Mouse (Mus musculus) right cerebral cortex, postnatal 10 days (tissue): ENCODE results near the gene Hist1h3h.
"Not testable (repeated sequence)": the region's sequence is repeated elsewhere in the genome, so short reads cannot be mapped to it uniquely, and the experiment has no call there.

Experiments
- DNase-seq, 2 experiments: peaks; one replicate each; pipeline ENCODE4 v3.0.0; 2021; ENCODE audit warnings: low spot score in 2 of 2

Gene Hist1h3h

DNA sequence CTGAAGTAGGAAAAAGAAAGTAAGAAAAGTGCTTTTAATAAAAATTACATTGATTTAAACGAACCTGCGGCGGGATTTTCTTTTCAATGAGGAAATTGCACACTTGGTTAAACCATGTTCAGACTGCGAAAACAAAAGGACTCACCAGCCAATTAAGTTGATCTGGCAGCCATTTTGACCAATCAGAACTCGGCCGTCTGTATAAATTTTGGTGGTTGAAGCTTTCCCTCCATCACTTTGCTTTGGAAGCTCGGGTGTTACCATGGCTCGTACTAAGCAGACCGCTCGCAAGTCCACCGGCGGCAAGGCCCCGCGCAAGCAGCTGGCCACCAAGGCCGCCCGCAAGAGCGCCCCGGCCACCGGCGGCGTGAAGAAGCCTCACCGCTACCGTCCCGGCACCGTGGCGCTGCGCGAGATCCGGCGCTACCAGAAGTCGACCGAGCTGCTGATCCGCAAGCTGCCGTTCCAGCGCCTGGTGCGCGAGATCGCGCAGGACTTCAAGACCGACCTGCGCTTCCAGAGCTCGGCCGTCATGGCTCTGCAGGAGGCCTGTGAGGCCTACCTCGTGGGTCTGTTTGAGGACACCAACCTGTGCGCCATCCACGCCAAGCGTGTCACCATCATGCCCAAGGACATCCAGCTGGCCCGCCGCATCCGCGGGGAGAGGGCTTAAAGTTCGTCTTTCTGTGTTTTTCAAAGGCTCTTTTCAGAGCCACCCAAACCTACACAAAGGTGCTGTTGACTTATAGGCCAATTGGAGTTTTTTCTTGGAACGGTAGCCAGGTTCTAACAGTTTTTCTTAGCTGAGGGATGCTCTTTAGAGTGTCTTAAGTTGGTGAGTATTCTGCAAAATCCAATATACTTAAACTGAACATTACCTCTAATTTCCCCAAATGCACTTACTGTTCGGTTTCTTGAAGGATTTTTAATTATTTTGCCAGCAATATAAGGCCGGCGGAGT lies at the start of gene Hist1h3h:
Gene Hist1h3h (plus strand): TSS at position 263 of the 961 bp plus-strand sequence.
- DNase-seq: peak; percentile 92 to 95

DNA sequence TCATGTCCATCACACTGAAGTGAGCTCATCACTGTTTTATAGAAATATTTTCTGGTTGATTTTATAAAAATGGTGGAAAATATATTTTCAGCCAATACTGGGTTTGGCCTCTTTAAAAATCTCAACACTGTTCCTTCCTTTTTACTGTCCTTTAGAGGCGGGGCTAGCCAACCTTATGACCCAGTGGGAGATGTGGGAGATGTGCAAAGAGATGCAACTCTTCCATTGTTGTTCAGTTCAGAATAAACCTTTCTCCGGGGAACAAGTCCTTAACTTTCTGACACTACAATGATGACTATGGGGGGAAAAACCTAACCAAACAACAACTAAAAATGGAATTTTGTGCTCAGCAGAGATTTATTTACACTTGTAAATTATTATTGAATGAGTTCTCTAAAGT lies 40.2 kb upstream of the Hist1h3h start, which contains the start of gene Olfr1360:
Gene Olfr1360 (minus strand): TSS at position 101 of the 400 bp plus-strand sequence.
- DNase-seq: no peak

DNA sequence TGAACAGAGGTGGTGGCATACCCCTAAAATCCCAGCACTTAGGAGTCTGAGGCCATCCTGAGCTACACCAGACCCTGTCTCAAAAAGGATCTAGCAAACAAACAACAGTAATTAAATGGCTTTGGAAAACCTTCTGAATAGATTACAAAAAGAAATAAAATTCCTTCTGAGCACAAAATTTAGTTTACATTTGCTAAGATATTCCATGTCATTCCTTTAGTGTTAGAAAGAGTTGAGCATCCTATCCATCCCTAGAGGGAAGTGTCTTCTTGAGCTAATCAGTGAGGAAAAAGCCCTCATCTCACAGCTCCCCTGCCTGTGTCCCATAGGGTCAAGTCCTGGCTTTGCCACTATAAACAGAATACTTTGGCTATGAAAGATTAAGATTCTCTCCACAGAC lies 19.6 kb upstream of the Hist1h3h start, which contains the start of gene Olfr1359:
Gene Olfr1359 (plus strand): TSS at position 301 of the 400 bp plus-strand sequence.
- DNase-seq: no peak

DNA sequence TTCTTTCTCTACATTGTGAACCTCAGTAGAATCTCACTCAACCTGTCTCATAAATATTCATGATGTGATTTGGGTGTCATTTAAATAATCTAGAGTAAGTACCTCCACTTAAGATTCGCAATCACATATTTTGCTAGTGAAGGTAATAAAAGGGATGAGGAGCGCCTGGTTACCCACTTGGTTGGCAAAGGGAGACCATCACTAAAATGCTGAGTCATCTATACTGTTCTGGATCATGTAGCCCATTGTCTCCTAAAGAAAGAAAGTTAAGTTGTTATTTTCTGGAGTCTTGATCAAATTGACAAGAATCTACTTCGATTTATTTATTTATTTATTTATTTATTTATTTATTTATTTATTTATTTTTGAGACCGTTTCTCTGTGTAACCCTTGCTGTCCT lies 10.8 kb upstream of the Hist1h3h start:
- no peak for DNase-seq

DNA sequence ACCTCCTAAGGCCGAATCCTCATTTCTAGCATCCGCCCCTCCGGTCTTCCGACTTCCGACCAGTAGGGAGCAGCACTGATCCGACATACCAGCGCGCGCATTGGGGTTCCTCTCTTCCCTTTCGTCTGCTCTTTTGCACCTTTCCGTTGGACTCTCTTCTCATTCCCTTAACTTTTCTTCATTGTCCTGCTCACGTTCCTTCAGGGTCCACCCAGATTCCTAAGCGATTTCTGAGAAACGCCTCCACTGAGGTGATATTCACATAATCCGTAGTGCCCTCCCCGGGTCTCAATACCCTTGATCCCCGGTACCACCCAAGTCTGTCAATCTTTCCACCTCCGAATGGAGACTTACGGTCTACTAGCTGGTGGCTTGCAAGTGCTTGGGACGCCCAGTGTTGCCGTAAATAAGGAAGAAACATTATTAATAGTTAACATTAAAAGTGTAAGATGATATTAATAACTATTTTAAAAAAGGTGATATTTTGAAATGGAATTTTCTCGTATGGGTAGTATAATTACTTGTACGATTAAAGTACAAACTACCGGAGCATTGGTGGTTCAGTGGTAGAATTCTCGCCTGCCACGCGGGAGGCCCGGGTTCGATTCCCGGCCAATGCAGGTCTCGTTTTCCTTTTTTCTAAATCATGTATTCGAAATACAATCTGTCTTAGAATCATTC lies 7.3 kb upstream of the Hist1h3h start:
- peak; percentile 90 to 94 for DNase-seq

DNA sequence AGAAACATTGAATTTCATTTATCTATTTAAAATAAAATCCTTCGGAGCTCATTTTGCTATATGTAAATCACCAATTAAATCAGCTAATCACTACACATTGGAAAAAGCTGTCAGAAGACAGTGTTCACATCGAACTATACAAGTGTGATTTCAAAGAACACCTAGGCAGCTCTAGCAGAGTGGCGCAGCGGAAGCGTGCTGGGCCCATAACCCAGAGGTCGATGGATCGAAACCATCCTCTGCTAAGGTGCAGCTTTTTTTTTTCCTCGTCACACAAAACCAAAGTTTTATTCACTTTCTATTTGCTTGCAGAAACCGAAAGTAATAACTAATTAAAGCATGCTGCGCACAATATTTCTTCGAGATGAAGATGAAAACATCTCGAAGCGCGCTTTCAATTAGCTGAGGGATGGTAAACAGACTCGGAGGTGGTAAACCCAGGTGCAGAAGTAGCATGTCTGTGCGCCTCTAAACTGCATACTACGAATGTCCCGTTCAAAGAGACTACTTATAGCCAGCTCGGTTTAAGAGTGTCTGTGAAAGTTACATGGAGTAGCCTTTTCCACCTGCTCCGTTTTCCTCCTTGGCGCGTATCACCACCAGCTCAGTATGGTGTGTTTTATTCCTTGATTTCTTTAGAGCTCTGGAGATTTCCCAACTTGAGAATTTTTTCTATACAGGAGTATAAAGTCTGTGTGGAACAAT lies 6.5 kb upstream of the Hist1h3h start:
- DNase-seq: peak; percentile 78 to 81

DNA sequence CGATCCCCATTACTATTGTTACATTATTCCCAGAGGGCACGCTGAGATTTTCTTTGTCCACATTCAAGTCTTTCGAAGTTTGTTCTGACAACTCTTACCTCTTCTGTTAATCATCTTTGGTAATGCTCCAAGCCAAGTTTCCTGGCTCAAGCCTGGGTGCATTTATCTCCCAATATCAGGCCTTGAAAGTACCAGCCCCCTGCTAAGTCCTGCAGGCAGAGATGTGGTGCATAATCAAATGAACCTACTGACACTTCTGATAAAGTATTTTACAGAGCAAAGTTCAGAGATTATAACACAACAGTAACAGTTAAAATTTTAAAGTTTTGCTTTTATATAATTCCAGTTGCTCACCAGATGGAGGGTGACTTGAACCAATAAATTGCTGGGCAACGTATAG lies 5.8 kb upstream of the Hist1h3h start:
- no peak for DNase-seq

DNA sequence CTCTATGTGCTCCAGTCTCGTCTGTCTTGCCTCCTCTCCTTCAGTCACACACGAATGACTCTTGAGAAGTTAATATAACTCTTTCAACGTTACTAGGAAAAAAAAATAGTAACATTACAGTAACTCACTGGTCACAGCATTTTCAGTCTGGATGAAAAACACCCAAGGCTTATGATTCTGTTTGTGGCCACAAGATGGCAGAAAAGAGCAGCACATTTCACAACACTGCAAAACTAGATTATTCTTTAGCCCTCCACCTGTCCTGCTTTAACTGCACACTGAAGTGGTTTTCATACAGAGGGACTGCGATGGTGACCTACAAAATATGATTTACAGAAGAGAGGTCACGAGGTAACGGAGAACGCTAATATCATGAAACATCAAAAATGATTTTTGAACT lies 2.7 kb upstream of the Hist1h3h start:
- DNase-seq: peak; percentile 75 to 76

DNA sequence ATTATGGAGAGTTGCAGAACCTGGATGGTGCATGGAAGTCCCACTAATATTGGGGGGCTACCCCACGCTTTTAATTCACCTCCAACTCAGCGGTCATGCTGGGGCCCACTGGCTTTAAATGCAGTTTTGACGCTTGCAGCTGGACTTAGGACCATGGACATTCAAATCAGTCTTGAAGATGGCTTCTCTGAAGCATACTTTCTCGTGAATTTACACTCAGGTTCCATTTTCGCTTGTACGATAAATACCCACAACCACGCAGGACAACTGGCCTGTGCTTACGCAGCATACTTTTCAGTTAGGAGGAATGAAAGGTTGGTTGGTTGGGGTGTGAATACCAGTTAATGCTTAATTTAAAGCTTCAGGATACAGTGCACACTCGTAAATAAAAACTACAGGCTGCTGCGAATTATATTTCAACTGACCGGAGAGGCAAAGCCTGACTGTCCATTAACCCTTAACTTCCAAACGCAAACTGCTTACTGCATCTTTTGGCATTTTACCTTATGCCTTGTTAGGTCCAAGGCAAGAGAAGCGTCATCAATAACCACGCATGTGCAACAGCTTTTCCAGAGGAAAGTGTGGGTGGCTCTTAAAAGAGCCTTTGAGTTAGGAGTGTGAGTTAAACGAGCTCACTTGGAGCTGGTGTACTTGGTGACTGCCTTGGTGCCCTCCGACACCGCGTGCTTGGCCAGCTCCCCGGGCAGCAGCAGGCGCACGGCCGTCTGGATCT lies 2.2 kb upstream of the Hist1h3h start:
- DNase-seq: peak; percentile 28 to 40

DNA sequence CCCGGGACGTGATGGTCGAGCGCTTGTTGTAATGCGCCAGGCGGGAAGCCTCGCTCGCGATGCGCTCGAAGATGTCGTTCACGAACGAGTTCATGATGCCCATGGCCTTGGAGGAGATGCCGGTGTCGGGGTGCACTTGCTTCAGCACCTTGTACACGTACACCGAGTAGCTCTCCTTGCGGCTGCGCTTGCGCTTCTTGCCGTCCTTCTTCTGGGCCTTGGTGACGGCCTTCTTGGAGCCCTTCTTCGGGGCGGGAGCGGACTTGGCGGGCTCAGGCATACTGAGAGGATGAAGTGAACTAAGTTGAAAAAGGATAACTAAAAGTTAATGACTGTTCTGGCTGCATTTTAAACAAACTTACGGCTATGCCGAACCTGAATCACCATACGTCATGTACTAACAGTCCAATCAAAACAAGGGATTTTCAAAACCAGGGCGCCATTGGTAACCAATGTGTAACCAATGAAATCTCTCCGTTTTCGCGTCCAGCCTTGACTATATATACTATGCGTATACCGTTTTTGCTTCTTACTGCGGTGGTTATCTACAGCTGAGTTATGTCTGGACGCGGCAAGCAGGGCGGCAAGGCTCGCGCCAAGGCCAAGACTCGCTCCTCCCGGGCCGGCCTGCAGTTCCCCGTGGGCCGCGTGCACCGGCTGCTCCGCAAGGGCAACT lies 1.5 kb upstream of the Hist1h3h start, which contains the start of the genes Hist1h2bl and Hist1h2ai:
Gene Hist1h2bl (minus strand): TSS at position 280 of the 676 bp plus-strand sequence.
Gene Hist1h2ai (plus strand): TSS at position 559 of the 676 bp plus-strand sequence.
- peak; percentile 90 to 95 for DNase-seq

DNA sequence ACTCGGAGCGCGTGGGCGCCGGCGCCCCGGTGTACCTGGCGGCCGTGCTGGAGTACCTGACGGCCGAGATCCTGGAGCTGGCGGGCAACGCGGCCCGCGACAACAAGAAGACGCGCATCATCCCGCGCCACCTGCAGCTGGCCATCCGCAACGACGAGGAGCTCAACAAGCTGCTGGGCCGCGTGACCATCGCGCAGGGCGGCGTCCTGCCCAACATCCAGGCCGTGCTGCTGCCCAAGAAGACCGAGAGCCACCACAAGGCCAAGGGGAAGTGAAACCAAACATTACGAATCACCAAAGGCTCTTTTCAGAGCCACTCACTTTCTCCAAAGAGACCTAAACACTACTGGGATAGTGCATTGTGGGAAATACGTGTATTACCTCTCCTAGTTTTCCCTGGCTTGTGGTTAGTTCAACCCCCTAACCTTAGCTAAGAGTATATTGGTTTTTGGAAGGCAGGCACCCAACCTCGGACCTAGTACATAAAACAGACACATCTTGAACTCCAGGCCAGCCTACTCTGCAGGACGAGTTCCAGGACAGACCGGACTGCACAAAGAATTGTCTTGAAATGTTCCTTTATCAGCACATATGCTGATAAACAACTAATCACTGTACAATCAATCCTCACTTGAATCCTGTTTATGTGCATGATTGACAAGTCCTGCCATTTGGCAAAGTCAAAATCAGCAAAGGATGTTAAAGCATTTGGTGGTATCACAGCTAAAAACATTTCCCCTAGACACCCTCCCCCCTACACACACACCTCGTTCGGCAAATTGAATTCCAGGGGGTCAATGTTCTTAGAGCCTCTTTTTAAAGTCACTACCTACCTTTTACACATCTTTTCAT lies 693 bp upstream of the Hist1h3h start:
- DNase-seq: not testable (repeated sequence)

DNA sequence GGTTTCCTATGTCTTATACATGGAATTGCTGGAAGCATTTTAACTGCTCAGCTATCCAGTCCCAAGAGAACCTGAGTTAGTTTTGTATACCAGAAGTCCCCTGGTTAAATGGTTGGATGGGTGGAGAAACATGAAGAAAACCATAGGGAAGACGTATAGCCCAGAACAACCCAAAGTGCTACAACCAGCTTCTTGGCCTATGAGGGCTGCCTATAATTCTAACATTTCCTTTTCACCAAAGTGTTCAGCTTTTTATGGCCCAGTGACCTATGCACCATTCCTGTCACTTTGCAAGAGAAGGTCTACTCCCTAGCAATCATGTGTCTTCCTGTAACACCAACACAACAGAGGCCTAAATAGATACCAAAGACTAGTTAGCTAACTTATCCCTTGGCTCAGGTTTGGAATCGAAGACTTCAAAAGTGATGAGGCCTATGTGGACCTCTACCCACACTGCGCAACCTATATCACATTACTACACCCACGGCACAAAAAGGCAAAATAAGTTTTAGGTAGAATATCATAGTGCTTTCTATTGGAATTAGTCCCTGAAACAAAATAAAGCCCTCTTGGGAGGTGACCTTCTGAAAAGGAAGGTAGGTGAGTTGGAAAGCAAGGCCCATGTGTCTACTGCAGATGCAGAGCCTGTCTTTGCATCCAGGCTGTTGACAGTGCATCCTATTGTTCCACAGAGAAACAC lies 1.1 kb downstream of the Hist1h3h start:
- DNase-seq: no peak

DNA sequence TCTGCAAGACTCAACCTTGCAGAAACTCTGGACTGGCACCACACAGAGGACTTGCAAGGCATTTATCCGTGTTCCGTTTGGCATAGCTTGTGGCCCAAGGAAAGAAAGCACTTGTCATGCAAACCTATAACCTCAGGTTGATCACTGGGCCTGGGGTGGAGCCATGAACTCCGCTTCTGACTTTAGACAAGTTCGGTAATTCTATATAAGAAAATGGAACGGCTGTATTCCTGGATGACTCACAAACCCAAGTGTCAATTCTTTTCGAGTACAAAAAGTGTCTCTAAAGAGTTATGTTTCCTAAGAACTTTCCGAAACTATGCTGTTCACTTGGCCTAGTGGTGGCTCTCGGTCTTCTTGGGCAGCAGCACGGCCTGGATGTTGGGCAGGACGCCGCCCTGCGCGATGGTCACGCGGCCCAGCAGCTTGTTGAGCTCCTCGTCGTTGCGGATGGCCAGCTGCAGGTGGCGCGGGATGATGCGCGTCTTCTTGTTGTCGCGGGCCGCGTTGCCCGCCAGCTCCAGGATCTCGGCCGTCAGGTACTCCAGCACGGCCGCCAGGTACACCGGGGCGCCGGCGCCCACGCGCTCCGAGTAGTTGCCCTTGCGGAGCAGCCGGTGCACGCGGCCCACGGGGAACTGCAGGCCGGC lies 3.8 kb downstream of the Hist1h3h start:
- not testable (repeated sequence) for DNase-seq

DNA sequence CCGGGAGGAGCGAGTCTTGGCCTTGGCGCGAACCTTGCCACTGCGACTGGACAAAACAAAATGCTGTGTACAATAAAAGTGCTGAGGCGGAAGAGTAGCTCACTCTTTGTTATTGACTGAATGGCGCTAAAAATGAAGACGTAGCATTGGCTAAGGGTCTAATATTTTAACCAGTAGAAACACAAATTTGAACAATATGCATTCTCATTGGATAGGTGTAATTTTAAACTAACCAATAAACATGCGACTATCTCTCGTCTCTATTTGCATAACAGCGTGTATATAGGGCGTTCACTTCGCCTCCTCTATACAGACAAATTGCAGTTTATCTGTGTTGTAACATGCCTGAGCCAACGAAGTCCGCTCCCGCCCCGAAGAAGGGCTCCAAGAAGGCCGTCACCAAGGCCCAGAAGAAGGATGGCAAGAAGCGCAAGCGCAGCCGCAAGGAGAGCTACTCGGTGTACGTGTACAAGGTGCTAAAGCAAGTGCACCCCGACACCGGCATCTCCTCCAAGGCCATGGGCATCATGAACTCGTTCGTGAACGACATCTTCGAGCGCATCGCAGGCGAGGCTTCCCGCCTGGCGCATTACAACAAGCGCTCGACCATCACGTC lies 4.4 kb downstream of the Hist1h3h start, which contains the start of gene Hist1h2bm:
Gene Hist1h2bm (plus strand): TSS at position 288 of the 616 bp plus-strand sequence.
- DNase-seq: peak; percentile 71 to 78

DNA sequence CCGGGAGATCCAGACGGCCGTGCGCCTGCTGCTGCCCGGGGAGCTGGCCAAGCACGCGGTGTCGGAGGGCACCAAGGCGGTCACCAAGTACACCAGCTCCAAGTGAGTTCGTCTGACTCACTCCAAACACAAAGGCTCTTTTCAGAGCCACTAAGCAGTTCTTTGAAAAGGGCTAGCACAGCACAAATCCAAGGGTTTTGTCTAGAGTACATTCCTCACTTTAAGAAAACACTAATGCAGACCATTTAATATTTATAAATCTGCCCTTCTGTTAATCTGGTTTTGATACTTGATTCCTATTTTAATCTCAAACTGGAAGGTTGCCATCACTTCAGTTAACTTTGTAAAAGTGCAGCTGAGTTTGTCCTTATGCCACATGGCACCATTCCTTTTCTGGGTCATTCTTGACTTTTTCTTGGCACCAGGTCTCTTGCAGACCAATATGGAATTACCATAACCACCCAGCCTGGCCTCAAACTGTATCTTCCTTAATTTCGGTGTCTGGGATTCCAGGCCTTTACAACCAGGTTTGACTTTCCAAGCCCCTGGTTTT lies 5.0 kb downstream of the Hist1h3h start:
- DNase-seq: no peak

DNA sequence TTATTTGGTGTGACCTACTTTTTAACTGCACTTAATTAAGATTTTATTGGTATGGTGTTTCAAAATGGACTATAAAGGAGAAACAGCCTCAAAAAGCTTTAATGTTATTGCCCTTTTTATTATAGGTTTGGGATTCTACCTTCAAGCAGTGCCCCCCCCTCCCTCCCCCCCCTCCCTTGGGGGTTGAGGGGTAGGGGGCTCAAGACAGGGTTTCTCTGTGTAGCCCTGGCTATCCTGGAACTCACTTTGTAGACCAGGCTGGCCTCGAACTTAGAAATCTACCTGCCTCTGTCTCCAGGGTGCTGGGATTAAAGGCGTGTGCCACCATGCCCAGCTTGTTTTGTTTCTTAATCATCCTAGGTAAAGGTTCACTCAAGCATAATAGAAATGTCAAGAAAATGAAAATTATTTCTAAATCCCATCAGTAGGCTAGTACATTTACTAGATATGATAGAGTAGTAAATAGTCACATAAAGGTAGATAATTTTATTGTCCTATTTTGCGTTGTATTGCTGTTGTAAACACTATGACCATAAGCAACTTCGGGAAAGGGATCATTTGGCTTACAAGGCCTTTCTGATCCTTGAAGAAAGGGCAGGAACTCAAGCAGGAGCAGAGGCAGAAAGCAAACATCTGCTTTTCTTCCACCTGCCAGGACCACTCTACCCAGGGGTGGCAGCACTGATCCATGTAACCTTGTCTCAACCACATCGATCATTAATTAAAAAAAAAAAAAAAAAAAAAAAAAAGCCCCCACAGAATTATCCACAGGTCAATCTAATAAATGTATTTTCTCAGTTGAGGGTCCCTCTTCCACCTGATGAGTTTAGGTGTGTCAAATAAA lies 5.8 kb downstream of the Hist1h3h start:
- DNase-seq: no peak
